ENCODE assay signal across 8 mouse cellular contexts in genomic region chr12:4905946-4906345, GRCm38 (mm10). TPM values are rescaled to one million over a fixed set of nuclear protein-coding genes. Genes with fewer than 3 reads are reported as not detected.
DNase-seq lines count a peak whose midpoint lies in the region; ATAC-seq and TF ChIP-seq lines count a peak whose summit lies in the region.
"Had no signal": no experiment of that assay in that cellular context is flagged by ENCODE, and none has a peak within 500 bp of the region (broad histone marks: within the 10 kb centered on the region; RNA-seq: fewer than 3 reads in every experiment).

No protein-coding gene starts in this region.

- H3K9ac ChIP-seq in hindbrain, embryonic 14.5 days, result no peak overlapping the region
- no peak overlapping the region for H3K9ac ChIP-seq in hindbrain, embryonic 12.5 days
- H3K9ac ChIP-seq in midbrain, postnatal 0 days (replicated peaks; ENCODE audit: low read length, poor library complexity, severe bottlenecking), result no peak overlapping the region

- no peaks in the 10 kb centered on the region for H3K27me3 ChIP-seq in hindbrain, embryonic 14.5 days (ENCODE audit: control insufficient read depth, insufficient read depth, low read length)
- H3K27me3 ChIP-seq in hindbrain, embryonic 12.5 days, result no peaks in the 10 kb centered on the region
- no peaks in the 10 kb centered on the region for H3K27me3 ChIP-seq in midbrain, postnatal 0 days (ENCODE audit: insufficient read depth, low read length)

- H3K4me2 ChIP-seq in hindbrain, embryonic 14.5 days (replicated peaks), result peak overlapping the region; percentile 74
- H3K4me2 ChIP-seq in hindbrain, embryonic 12.5 days (replicated peaks), result no peak overlapping the region
- H3K4me2 ChIP-seq in midbrain, postnatal 0 days (ENCODE audit: low read depth, low read length, poor library complexity, severe bottlenecking), result peak overlapping the region; percentile 73; the same call in 1 of the 2 replicates

- 77% methylated on average over 7 of the region's 7 CpGs for WGBS in hindbrain, embryonic 14.5 days
- WGBS in hindbrain, embryonic 12.5 days, result 80% methylated on average over 7 of the region's 7 CpGs
- 87% methylated on average over 7 of the region's 7 CpGs for WGBS in midbrain, postnatal 0 days

- peaks cover 9% of the 10 kb centered on the region for H3K36me3 ChIP-seq in hindbrain, embryonic 14.5 days (replicated peaks; ENCODE audit: control insufficient read depth, insufficient read depth)
- H3K36me3 ChIP-seq in hindbrain, embryonic 12.5 days, result no peaks in the 10 kb centered on the region
- H3K36me3 ChIP-seq in midbrain, postnatal 0 days (ENCODE audit: insufficient read depth, low read length), result no peaks in the 10 kb centered on the region

- no peak for ATAC-seq in hindbrain, embryonic 14.5 days (ENCODE audit: low FRiP score)
- ATAC-seq in hindbrain, embryonic 12.5 days (ENCODE audit: low FRiP score), result no peak
- peak; percentile 58 for ATAC-seq in erythroblast, adult 5-6 weeks (replicated peaks; ENCODE audit: low FRiP score, poor library complexity, severe bottlenecking)
- no peak for ATAC-seq in midbrain, postnatal 0 days (ENCODE audit: low FRiP score)

- no peaks in the 10 kb centered on the region for H3K9me3 ChIP-seq in hindbrain, embryonic 14.5 days (ENCODE audit: control insufficient read depth, low read length)
- no peaks in the 10 kb centered on the region for H3K9me3 ChIP-seq in hindbrain, embryonic 12.5 days (replicated peaks)
- H3K9me3 ChIP-seq in midbrain, postnatal 0 days (ENCODE audit: low read length), result no peaks in the 10 kb centered on the region

- intact Hi-C loops in left cerebral cortex, adult 2 months (cut with DNase I), result loop anchor here (2.0 to 5.0 kb wide), 2 partner anchors 64 to 137 kb away; partner anchors contain the start of genes Fam228b, Fkbp1b, Pfn4 and Wdcp

- H3K4me3 ChIP-seq in hindbrain, embryonic 14.5 days (replicated peaks; ENCODE audit: low read length), result peak overlapping the region; percentile 82; the same call in 1 of the 2 replicates
- no peak overlapping the region for H3K4me3 ChIP-seq in hindbrain, embryonic 12.5 days
- no peak overlapping the region for H3K4me3 ChIP-seq in midbrain, postnatal 0 days (ENCODE audit: low read depth, low read length)
- H3K4me3 ChIP-seq in left cerebral cortex, adult 2 months, result no peak overlapping the region

- DNase-seq in hindbrain, embryonic 14.5 days (ENCODE audit: low spot score), result no peak
- peak; percentile 26 for DNase-seq in MEL-GATA-1-ER (ENCODE audit: extremely low read depth, low read depth)
- peak; percentile 58 for DNase-seq in midbrain, postnatal 0 days (ENCODE audit: low spot score)
- DNase-seq in left cerebral cortex, adult 2 months (ENCODE audit: extremely low spot score in 1 of 2, low spot score in 2 of 2), result no peak
- no peak for DNase-seq in adrenal gland, adult 8-10 months
- DNase-seq: gastrocnemius, postnatal 25 days had no signal

- H3K4me1 ChIP-seq in hindbrain, embryonic 14.5 days (replicated peaks; ENCODE audit: control insufficient read depth, insufficient read depth, low read length), result peaks cover 5% of the 10 kb centered on the region; the same call in 1 of the 2 replicates
- H3K4me1 ChIP-seq in hindbrain, embryonic 12.5 days, result no peaks in the 10 kb centered on the region
- no peaks in the 10 kb centered on the region for H3K4me1 ChIP-seq in midbrain, postnatal 0 days (ENCODE audit: insufficient read depth, low read length)

- TF ChIP-seq CTCF in midbrain, postnatal 0 days (IDR thresholded peaks at IDR 0.05), result no peak
- no peak for TF ChIP-seq CTCF in left cerebral cortex, adult 2 months (IDR thresholded peaks at IDR 0.05)

- no peak overlapping the region for H3K27ac ChIP-seq in hindbrain, embryonic 14.5 days
- no peak overlapping the region for H3K27ac ChIP-seq in hindbrain, embryonic 12.5 days
- no peak overlapping the region for H3K27ac ChIP-seq in midbrain, postnatal 0 days (ENCODE audit: low read depth, low read length)
- no peak overlapping the region for H3K27ac ChIP-seq in left cerebral cortex, adult 2 months

RNA-seq across cellular contexts. Expression of gene Ubxn2a, which starts 1.6 kb away (rescaled TPM):
- 42.9 and 44.6 TPM in 2 replicates for polyA plus RNA-seq in hindbrain, embryonic 14.5 days (2014; fragmentation: Nextera tagmentation; extraction: Ambion mirVana)
- polyA plus RNA-seq in hindbrain, embryonic 12.5 days (2016; fragmentation: Nextera tagmentation; extraction: Ambion mirVana), result 36.0 and 38.9 TPM in 2 replicates
- total RNA-seq in erythroblast, adult 5-6 weeks (2015; ENCODE audit: low replicate concordance), result 15.9 and 20.9 TPM in 2 replicates
- total RNA-seq in erythroblast, adult 5-6 weeks (2017; ENCODE audit: low replicate concordance), result 30.9 and 40.6 TPM in 2 replicates
- 26.6 and 35.1 TPM in 2 replicates for total RNA-seq in midbrain, postnatal 0 days (2014; rRNA removed)
- polyA plus RNA-seq in midbrain, postnatal 0 days (2015; fragmentation: Nextera tagmentation; extraction: Ambion mirVana), result 36.9 and 40.9 TPM in 2 replicates
- 10 to 100 TPM; 56.5 to 60.3 TPM for total RNA-seq in left cerebral cortex, adult 2 months (2021)
- total RNA-seq in adrenal gland, adult 8-10 months (2022), result 10 to 100 TPM; 38.2 to 49.6 (median 42.1) TPM

RNA-seq across cellular contexts. Expression of gene Atad2b, which starts 11.2 kb away (rescaled TPM):
- polyA plus RNA-seq in hindbrain, embryonic 14.5 days (2014; fragmentation: Nextera tagmentation; extraction: Ambion mirVana), result 15.9 and 18.5 TPM in 2 replicates
- 25.8 and 28.2 TPM in 2 replicates for polyA plus RNA-seq in hindbrain, embryonic 12.5 days (2016; fragmentation: Nextera tagmentation; extraction: Ambion mirVana)
- total RNA-seq in erythroblast, adult 5-6 weeks (2015; ENCODE audit: low replicate concordance), result 46.8 and 70.3 TPM in 2 replicates
- total RNA-seq in erythroblast, adult 5-6 weeks (2017; ENCODE audit: low replicate concordance), result 59.0 and 63.4 TPM in 2 replicates
- total RNA-seq in midbrain, postnatal 0 days (2014; rRNA removed), result 27.2 and 31.7 TPM in 2 replicates
- polyA plus RNA-seq in midbrain, postnatal 0 days (2015; fragmentation: Nextera tagmentation; extraction: Ambion mirVana), result 6.1 and 8.8 TPM in 2 replicates
- 10 to 100 TPM; 32.6 to 37.9 TPM for total RNA-seq in left cerebral cortex, adult 2 months (2021)
- total RNA-seq in adrenal gland, adult 8-10 months (2022), result 10 to 100 TPM; 22.5 to 31.4 (median 25.5) TPM

RNA-seq across cellular contexts. Expression of gene Mfsd2b, which starts 31.8 kb away (rescaled TPM):
- 2.0 and 2.3 TPM in 2 replicates for polyA plus RNA-seq in hindbrain, embryonic 14.5 days (2014; fragmentation: Nextera tagmentation; extraction: Ambion mirVana)
- polyA plus RNA-seq in hindbrain, embryonic 12.5 days (2016; fragmentation: Nextera tagmentation; extraction: Ambion mirVana), result 3.4 and 4.0 TPM in 2 replicates
- total RNA-seq in erythroblast, adult 5-6 weeks (2015; ENCODE audit: low replicate concordance), result 137 and 176 TPM in 2 replicates
- total RNA-seq in erythroblast, adult 5-6 weeks (2017; ENCODE audit: low replicate concordance), result 199 and 226 TPM in 2 replicates
- 1.1 and 2.5 TPM in 2 replicates for total RNA-seq in midbrain, postnatal 0 days (2014; rRNA removed)
- 1.3 and 1.5 TPM in 2 replicates for polyA plus RNA-seq in midbrain, postnatal 0 days (2015; fragmentation: Nextera tagmentation; extraction: Ambion mirVana)
- total RNA-seq in left cerebral cortex, adult 2 months (2021), result under 1 TPM; 0.75 to 0.93 TPM
- 1 to 10 TPM in 1 of 4 experiments, under 1 TPM in 3; 0.67 to 1.8 (median 0.83) TPM for total RNA-seq in adrenal gland, adult 8-10 months (2022)

Comparison
In these comparisons a context has a peak if more than half of its experiments do, and no peak if none do; other contexts are left out.
1. DNase-seq: peak in MEL-GATA-1-ER (single experiment) and midbrain, postnatal 0 days (single experiment); none in hindbrain, embryonic 14.5 days (single experiment), left cerebral cortex, adult 2 months (0 of 2) and adrenal gland, adult 8-10 months (single experiment).
2. RNA of gene Mfsd2b, which starts 31.8 kb away (total RNA-seq): 137 to 226 TPM in erythroblast, adult 5-6 weeks; 1.1 to 2.5 TPM in midbrain, postnatal 0 days, 0.75 to 0.93 TPM in left cerebral cortex, adult 2 months and 0.67 to 1.8 TPM in adrenal gland, adult 8-10 months; every median in the first group is over 10 times any median in the second.